Mouse (Mus musculus): Measurements from ENCODE around the gene Fkbp9. TPM values are rescaled to one million over a fixed set of nuclear protein-coding genes. Genes with fewer than 3 reads are reported as not detected.
"Not testable (repeated sequence)": the region's sequence is repeated elsewhere in the genome, so short reads cannot be mapped to it uniquely, and the experiment has no call there.

Fkbp9 gene
- total RNA-seq, 2 experiments from 2014 or later: 5.1 to 11.6 TPM

GRCm38 (mm10) chr6:56837166-56837565, 5.3 kb downstream of the Fkbp9 start:
- ATAC-seq (replicated peaks; ENCODE audit: poor library complexity): no peak

GRCm38 (mm10) chr6:56837621-56838020, 5.8 kb downstream of the Fkbp9 start:
- ATAC-seq (replicated peaks; ENCODE audit: poor library complexity): no peak

- no peak for ATAC-seq (replicated peaks; ENCODE audit: poor library complexity)
Observed at GRCm38 (mm10) chr6:56843229-56843628, 11.4 kb downstream of the Fkbp9 start.

GRCm38 (mm10) chr6:56844365-56844764, 12.5 kb downstream of the Fkbp9 start:
- peak; percentile 42 for ATAC-seq (replicated peaks; ENCODE audit: poor library complexity)

GRCm38 (mm10) chr6:56848974-56849373, 17.1 kb downstream of the Fkbp9 start:
- ATAC-seq (replicated peaks; ENCODE audit: poor library complexity): no peak

GRCm38 (mm10) chr6:56850315-56850714, 18.5 kb downstream of the Fkbp9 start:
- ATAC-seq (replicated peaks; ENCODE audit: poor library complexity): peak; percentile 80

- peak; percentile 65 for ATAC-seq (replicated peaks; ENCODE audit: poor library complexity)
Observed at GRCm38 (mm10) chr6:56854803-56855202, 22.9 kb downstream of the Fkbp9 start.

- no peak for ATAC-seq (replicated peaks; ENCODE audit: poor library complexity)
Observed at GRCm38 (mm10) chr6:56856748-56857147, 24.9 kb downstream of the Fkbp9 start.

- peak; percentile 86 for ATAC-seq (replicated peaks; ENCODE audit: poor library complexity)
Observed at GRCm38 (mm10) chr6:56860205-56860848, 28.5 kb downstream of the Fkbp9 start.

- ATAC-seq (replicated peaks; ENCODE audit: poor library complexity): not testable (repeated sequence)
Observed at GRCm38 (mm10) chr6:56866899-56867298, 35.0 kb downstream of the Fkbp9 start.

GRCm38 (mm10) chr6:56868565-56868964, 36.7 kb downstream of the Fkbp9 start:
- peak; percentile 69; the same call in 1 of the 2 replicates for ATAC-seq (replicated peaks; ENCODE audit: poor library complexity)

GRCm38 (mm10) chr6:56870027-56870426, 38.2 kb downstream of the Fkbp9 start:
- ATAC-seq (replicated peaks; ENCODE audit: poor library complexity): peak; percentile 67

GRCm38 (mm10) chr6:56876870-56877269, 45.0 kb downstream of the Fkbp9 start:
- ATAC-seq (replicated peaks; ENCODE audit: poor library complexity): peak; percentile 42

GRCm38 (mm10) chr6:56877985-56878384, 46.1 kb downstream of the Fkbp9 start:
- ATAC-seq (replicated peaks; ENCODE audit: poor library complexity): no peak

GRCm38 (mm10) chr6:56879352-56879955, 47.6 kb downstream of the Fkbp9 start:
- peak; percentile 78 for ATAC-seq (replicated peaks; ENCODE audit: poor library complexity)

GRCm38 (mm10) chr6:56888561-56888960, 56.7 kb downstream of the Fkbp9 start:
- no peak for ATAC-seq (replicated peaks; ENCODE audit: poor library complexity)

- peak; percentile 78 for ATAC-seq (replicated peaks; ENCODE audit: poor library complexity)
Observed at GRCm38 (mm10) chr6:56890762-56891161, 58.9 kb downstream of the Fkbp9 start.

- no peak for ATAC-seq (replicated peaks; ENCODE audit: poor library complexity)
Observed at GRCm38 (mm10) chr6:56899601-56900000, 67.7 kb downstream of the Fkbp9 start.

GRCm38 (mm10) chr6:56901336-56901735, 69.5 kb downstream of the Fkbp9 start:
- ATAC-seq (replicated peaks; ENCODE audit: poor library complexity): no peak

- ATAC-seq (replicated peaks; ENCODE audit: poor library complexity): peak; percentile 59
Observed at GRCm38 (mm10) chr6:56901824-56902386, 70.0 kb downstream of the Fkbp9 start.

- peak; percentile 45 for ATAC-seq (replicated peaks; ENCODE audit: poor library complexity)
Observed at GRCm38 (mm10) chr6:56902606-56903520, 71.0 kb downstream of the Fkbp9 start.

All from megakaryocyte progenitor cell, adult 5-6 weeks (primary cell).